Mouse (Mus musculus) olfactory bulb, adult 2 months (tissue): ENCODE measurements around the gene Rere.

ENCODE experiments used
- CTCF ChIP-seq: fragments of 200-500 bp; IDR thresholded peaks from 2 replicates; pipeline ENCODE4 v1.5.1; 2012; ENCODE audit warnings: low read depth, mild to moderate bottlenecking, low read length, moderate library complexity; ENCODE audit not compliant: insufficient read depth
- POLR2A ChIP-seq: fragments of 200-500 bp; IDR thresholded peaks from 2 replicates; pipeline ENCODE4 v1.6.1; 2012; ENCODE audit warnings: mild to moderate bottlenecking, low read depth, low read length, moderate library complexity; ENCODE audit not compliant: insufficient read depth

DNA sequence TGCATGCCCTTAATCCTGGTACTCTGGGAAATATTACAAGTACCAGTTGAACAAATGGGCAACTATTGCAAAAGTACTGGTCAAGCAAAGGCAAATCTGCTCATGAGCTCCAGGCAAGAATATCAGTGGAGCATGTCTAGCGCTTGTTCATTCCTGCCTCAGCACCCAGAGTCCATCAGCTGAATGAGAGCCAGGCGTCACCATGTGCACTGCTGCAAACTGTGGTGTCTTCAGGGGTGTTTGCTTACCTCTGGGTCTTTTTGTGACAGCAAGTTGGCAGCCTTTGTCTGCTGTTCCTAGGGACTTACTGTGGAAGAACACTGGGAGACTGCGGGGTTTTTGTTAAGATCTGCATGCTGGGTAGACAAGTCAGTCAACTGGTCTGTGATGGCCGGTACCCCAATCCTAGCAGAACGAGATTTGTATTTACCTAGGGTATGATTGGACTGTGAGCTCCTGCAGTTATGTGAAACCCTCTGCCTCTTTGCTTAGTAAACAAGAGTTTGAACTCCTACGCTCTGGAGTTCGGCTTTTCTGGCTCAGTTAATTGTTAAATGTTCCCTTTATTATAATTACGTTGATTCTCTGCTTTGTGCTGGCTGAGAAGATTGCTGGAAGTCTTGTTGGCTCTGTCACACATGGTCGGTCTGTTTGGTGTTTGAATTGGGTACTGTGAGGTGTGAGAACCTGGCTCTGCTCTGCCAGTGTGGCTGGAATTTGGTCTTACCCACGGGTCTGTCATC lies 134.0 kb downstream of the Rere start:
- TF ChIP-seq CTCF: no peak
- no peak for TF ChIP-seq POLR2A
